Mouse (Mus musculus) CD4-positive helper T cell, adult 2 months (primary cell): Measurements from ENCODE around the gene Tnfrsf1a.

Experiments used
- DNase-seq: peaks from one replicate; pipeline ENCODE4 v3.0.0-alpha.2; 2012; ENCODE audit warnings: low read depth, missing footprints, low spot score

The Tnfrsf1a gene

GRCm38 (mm10) chr6:125353655-125354054 is 4.5 kb downstream of the Tnfrsf1a start:
- peak; percentile 53 for DNase-seq

DNA sequence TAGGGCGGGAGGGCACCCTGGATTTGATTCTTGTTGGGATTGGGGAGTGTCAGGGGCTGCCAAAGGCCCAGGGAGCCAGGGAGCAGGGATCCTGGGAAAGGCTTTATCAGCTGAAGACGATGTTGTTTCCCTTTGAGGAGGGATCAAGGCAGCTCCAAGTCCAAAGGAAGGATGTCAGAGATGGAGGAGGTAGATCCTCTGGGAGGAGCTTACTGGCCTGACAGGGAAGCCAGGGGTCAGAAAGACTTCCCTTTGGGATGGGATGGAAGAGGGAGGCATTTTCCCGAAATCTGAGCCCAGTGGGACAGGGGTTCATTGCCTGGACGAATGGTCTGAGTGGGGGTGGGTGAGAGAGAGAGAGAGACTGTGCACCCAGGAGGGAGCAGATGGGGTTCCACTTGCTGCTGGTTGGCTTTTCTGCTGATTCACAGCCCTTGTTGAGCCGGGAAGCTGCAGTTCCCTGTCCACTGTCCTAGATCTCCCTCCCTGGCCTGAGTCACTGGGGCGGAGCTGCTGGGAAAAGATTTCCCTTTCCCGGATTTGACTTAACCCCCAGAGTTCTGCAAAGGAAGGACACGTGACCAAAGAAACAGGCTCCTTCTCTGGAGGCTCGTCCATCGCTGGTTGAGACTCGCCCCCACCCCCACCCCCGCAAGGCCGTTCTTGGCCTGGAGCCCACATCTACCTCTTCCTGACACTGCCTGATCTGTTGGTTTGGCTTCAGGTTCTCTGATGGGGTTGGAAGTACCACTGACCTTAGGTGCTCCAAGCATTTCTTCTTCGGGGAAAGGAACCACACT is 5.4 kb downstream of the Tnfrsf1a start:
- DNase-seq: no peak

DNA sequence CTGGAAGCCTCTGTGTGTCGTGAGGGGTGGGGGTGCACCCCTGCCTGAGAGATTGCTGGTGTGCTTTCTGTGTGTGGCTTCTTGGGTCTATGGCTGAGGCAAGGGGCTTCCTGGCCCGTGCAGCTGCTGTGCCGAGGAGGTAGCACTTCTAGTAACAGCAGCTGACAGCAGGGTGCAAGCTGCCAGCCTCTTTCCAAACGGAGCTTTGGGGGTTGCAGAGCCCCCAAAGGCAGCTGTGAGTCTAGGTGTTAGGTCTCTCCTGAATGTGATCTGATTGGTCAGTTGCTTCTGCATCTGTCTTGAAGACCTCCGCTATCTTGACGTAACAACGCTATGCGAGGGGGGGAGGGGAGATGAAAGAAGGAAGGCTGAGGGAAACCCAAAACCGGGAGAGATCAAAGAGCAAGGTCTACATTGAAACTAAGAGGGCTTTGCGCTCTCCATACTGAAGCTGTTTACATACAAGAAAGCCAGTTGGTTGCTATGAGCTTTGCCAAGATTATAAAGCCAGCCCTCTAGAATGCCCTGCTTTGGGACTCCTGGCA is 6.1 kb downstream of the Tnfrsf1a start:
- DNase-seq: peak; percentile 68

DNA sequence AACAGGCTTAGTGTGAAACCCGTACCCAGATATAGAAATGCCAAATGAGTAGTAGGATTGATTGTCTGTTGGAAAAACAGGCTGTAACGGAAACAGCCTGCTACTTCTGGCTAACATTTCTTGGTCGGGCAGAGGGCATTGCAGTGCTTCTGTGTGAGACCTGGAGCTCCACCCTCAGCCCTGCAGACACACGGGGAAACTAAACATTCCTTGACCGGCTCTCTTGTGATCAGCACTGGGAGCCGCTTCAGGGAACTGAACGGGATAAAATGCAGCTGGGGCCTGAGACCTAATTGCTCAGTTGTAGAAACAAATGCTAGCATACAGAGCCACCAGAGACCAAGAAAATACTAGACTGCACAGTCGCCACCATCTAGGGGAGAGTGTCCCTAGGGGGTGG is 7.1 kb downstream of the Tnfrsf1a start:
- no peak for DNase-seq

DNA sequence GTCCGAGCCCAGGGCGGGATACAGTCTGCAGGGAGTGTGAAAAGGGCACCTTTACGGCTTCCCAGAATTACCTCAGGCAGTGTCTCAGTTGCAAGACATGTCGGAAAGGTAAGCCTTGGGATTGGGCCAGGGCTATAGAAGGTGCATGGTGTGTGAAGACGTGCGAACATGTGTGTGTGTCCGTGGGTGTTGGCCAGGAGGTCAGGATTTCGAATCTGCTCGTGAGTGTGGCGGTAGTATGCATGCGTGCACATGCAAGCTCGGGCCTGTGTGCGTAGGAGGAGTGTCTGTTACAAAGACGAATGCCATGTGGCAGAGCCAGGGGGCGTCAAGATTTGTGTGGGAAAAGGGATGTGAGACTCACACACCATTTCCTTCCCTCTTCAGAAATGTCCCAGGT is 8.2 kb downstream of the Tnfrsf1a start:
- no peak for DNase-seq

DNA sequence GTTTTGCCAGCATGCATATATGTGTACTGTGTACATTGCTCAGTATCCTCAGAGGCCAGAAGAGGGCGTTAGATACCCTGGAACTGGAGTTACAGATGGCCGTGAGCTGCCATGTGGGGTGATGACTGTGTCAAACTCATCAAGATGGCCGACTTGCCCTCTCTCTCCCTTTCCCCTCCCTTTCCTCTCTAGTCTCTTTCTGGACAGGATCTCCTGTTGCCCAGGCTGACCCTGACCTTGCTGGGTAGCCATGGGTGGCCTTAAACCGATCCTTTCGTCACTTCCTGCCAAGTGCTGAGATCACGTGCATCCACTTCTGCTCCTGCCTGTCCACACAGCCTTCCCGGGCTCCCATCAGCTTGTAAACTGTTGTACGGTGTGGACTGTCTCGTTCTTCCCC is 10.8 kb downstream of the Tnfrsf1a start:
- no peak for DNase-seq

- no peak for DNase-seq
Measured at GRCm38 (mm10) chr6:125360846-125361245, 11.7 kb downstream of the Tnfrsf1a start.

- no peak for DNase-seq
Measured at GRCm38 (mm10) chr6:125361467-125362291, 12.5 kb downstream of the Tnfrsf1a start.

- DNase-seq: no peak
Measured at GRCm38 (mm10) chr6:125363021-125363420, 13.9 kb downstream of the Tnfrsf1a start.

- no peak for DNase-seq
Measured at GRCm38 (mm10) chr6:125363451-125364242, 14.5 kb downstream of the Tnfrsf1a start.

GRCm38 (mm10) chr6:125364448-125364847 is 15.3 kb downstream of the Tnfrsf1a start:
- DNase-seq: no peak

GRCm38 (mm10) chr6:125365522-125365921 is 16.4 kb downstream of the Tnfrsf1a start:
- no peak for DNase-seq

DNA sequence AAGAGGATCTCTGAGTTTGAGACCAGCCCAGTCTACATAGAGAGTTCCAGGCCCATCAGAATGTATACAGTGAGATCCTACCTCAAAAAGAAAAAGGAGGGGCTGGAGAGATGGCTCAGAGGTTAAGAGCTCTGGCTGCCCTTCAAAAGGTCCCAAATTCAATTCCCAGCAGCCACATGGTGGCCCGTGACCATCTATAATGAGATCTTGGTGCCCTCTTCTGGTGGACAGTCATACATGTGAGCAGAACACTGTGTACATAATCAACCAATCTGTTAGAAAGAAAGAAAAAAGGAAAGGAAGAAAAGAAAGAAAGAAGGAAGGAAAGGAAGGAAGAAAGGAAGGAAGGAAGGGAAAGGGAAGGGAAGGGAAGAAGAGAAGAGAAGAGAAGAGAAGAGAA is 17.0 kb downstream of the Tnfrsf1a start:
- peak; percentile 32 for DNase-seq

GRCm38 (mm10) chr6:125367758-125368371 is 18.7 kb downstream of the Tnfrsf1a start:
- peak; percentile 74 for DNase-seq

- DNase-seq: no peak
Measured at GRCm38 (mm10) chr6:125377042-125377441, 27.9 kb downstream of the Tnfrsf1a start.

- DNase-seq: peak; percentile 56
Measured at GRCm38 (mm10) chr6:125377582-125378451, 28.7 kb downstream of the Tnfrsf1a start.

DNA sequence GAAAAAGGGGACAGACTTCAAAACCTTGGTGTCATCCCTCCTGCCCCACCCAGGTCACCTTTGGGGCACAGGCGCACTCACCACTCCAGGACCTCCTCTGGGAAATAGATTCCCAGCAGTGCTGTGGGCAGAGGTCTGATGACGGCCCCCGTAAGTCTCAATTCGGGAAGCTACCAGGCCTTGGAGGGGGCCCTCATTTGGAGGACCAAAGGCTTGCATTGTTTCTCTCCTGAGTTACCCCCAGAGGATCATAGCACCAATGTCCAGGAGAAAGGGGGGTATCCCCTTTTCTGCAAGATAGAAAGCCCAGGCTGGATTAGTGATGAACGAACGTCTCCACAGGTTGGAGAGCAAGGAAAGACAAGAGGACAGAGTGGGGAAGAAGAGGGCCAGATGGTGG is 29.5 kb downstream of the Tnfrsf1a start:
- DNase-seq: no peak

DNA sequence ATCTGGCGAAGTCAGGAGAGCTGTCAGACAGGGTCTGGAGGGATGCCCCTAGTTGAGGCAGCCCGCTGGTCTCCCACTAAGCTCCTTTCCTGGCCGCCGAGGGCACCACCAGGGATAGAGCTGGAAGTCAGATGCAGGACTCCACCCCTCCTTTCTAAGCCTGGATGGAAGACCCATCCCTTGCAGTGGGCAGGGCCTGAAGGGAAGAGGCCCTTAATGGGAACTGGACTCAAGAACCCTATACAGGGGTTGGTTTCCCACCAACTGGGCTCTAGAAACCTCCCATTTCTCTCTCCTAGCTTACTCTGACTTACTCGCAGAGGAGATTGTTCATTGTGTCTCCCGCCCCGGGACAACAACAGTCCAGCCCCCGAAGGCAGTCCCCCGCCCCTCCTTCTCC is 30.6 kb downstream of the Tnfrsf1a start:
- DNase-seq: no peak

DNA sequence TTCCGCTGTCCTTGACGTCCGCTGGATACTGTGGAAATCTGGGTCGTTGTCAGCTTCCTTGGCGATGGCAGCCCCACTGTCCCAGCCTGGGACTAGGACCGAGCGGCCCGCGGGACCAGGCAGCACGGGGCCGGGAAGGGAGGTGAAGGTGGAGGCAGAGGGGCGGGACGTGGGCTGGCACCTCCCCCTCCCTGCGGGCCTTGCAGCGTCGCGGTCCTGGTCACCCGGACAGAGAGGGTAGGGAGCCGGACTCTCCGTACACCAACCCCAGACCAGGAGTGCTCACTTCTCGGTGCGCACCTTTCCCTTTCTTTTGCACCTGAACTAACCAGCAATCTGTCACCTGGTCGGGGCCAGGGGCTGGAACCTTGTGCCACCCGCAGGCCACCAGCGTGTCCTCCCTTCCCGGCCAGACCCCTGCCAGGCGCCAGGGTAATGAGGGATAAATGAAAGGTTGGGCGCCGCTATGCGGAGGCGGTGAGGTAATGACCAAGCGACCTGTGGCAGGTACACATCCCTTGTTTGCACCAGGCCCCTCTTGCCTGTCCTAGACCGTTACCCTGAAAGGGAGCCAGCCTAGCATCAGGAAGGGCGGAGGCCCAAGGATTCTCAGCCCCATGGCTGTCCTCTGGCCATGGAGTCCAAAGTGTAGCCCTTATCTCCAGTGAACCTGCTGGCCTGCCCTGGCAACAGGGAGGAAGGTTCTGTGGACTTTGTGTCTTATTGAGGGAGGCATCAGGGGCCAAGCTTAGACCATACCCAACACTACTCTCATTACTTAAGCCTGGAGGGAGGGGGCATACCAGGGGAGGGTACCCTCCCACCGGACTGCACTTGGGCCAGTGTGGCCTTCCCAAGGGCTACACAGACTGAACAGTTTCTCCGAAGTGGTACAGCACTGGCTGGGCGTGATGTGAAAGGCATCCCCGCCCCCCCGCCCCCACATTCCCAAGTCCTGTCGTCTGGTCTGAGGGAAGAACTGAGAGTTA is 31.5 kb downstream of the Tnfrsf1a start, which contains the start of gene Plekhg6:
Plekhg6 (minus strand) TSS at position 422 of the 989 bp plus-strand sequence.
- DNase-seq: no peak
